16 mouse cellular contexts compared by ENCODE assay signal in genomic region chr4:138651881-138652280, GRCm38 (mm10). TPM values are rescaled to one million over a fixed set of nuclear protein-coding genes. Genes with fewer than 3 reads are reported as not detected.
DNase-seq lines count a peak whose midpoint lies in the region.
"Had no signal": no experiment of that assay in that cellular context is flagged by ENCODE, and none has a peak within 500 bp of the region (broad histone marks: within the 10 kb centered on the region; RNA-seq: fewer than 3 reads in every experiment).

No protein-coding gene starts in this region.

- DNase-seq in cerebellum, adult 18-20 months: peak; percentile 5 to 9
- DNase-seq in cerebellum, postnatal 4 days (ENCODE audit: low spot score in 2 of 2): no peak
- peak; percentile 38 to 45 for DNase-seq in layer of hippocampus, postnatal 14 days (ENCODE audit: low spot score in 2 of 2)
- no peak for DNase-seq in layer of hippocampus, adult 18-20 months (ENCODE audit: low spot score in 2 of 2)
- peak; percentile 5 for DNase-seq in cerebellum, adult 9-10 months
- DNase-seq in cerebellum, postnatal 14 days: peak; percentile 17 to 55
- DNase-seq in right cerebral cortex, postnatal 10 days (ENCODE audit: low spot score in 2 of 2): no peak
- DNase-seq: adrenal gland, adult 2 months; adrenal gland, postnatal 25 days; forebrain, postnatal 0 days; gastrocnemius, postnatal 14 days; heart, adult 2 months; heart, postnatal 14 days had no signal

RNA-seq across cellular contexts. Expression of gene Vwa5b1, which starts 16.2 kb away (rescaled TPM):
- total RNA-seq in layer of hippocampus, postnatal 14 days (2021): 1 to 10 TPM; 1.6 to 3.0 TPM
- 1 to 10 TPM; 4.3 to 4.6 TPM for total RNA-seq in layer of hippocampus, adult 18-20 months (2021)
- total RNA-seq: adrenal gland, adult 2 months; adrenal gland, postnatal 25 days; CH12.LX; gastrocnemius, adult 18-20 months; gastrocnemius, postnatal 14 days; heart, adult 2 months; heart, postnatal 14 days; hematopoietic stem cell, adult 5-6 weeks had no signal

Comparison
In these comparisons a context has a peak if more than half of its experiments do, and no peak if none do; other contexts are left out.
1. DNase-seq: peak in cerebellum, adult 18-20 months (2 of 2), layer of hippocampus, postnatal 14 days (2 of 2), cerebellum, adult 9-10 months (single experiment) and cerebellum, postnatal 14 days (2 of 2); none in cerebellum, postnatal 4 days (0 of 2), layer of hippocampus, adult 18-20 months (0 of 2) and right cerebral cortex, postnatal 10 days (0 of 2).